8 mouse cellular contexts compared by ENCODE assay signal in genomic region chr17:24650766-24651165, GRCm38 (mm10). TPM values are rescaled to one million over a fixed set of nuclear protein-coding genes. Genes with fewer than 3 reads are reported as not detected.
DNase-seq lines count a peak whose midpoint lies in the region; ATAC-seq and TF ChIP-seq lines count a peak whose summit lies in the region.

No protein-coding gene starts in this region.

- H3K27me3 ChIP-seq in forebrain, embryonic 10.5 days (ENCODE audit: poor library complexity, severe bottlenecking) = peaks cover 72% of the 10 kb centered on the region
- peaks cover 11% of the 10 kb centered on the region for H3K27me3 ChIP-seq in forebrain, embryonic 14.5 days (replicated peaks; ENCODE audit: control insufficient read depth, insufficient read depth, low read length)
- no peaks in the 10 kb centered on the region for H3K27me3 ChIP-seq in lung, embryonic 14.5 days (ENCODE audit: insufficient read depth, low read length)
- no peaks in the 10 kb centered on the region for H3K27me3 ChIP-seq in limb, embryonic 11.5 days (ENCODE audit: control insufficient read depth, insufficient read depth, low read length)

- H3K9me3 ChIP-seq in forebrain, embryonic 10.5 days = no peaks in the 10 kb centered on the region
- no peaks in the 10 kb centered on the region for H3K9me3 ChIP-seq in forebrain, embryonic 14.5 days (replicated peaks; ENCODE audit: control insufficient read depth, low read length)
- no peaks in the 10 kb centered on the region for H3K9me3 ChIP-seq in lung, embryonic 14.5 days (ENCODE audit: low read depth, low read length)
- H3K9me3 ChIP-seq in limb, embryonic 11.5 days (ENCODE audit: control insufficient read depth, low read length) = no peaks in the 10 kb centered on the region

- no peak overlapping the region for H3K4me2 ChIP-seq in forebrain, embryonic 14.5 days (ENCODE audit: low read length)
- H3K4me2 ChIP-seq in lung, embryonic 14.5 days = peak overlapping the region; percentile 99
- H3K4me2 ChIP-seq in limb, embryonic 11.5 days (ENCODE audit: low read depth, severe bottlenecking) = peak overlapping the region; percentile 99; the same call in 1 of the 2 replicates

- H3K36me3 ChIP-seq in forebrain, embryonic 10.5 days (replicated peaks) = no peaks in the 10 kb centered on the region
- no peaks in the 10 kb centered on the region for H3K36me3 ChIP-seq in forebrain, embryonic 14.5 days (ENCODE audit: control insufficient read depth, insufficient read depth, low read length)
- H3K36me3 ChIP-seq in lung, embryonic 14.5 days (ENCODE audit: insufficient read depth) = 0 out of 2 replicates have a peak, but pooled peaks cover 2% of the 10 kb centered on the region
- H3K36me3 ChIP-seq in limb, embryonic 11.5 days (ENCODE audit: control insufficient read depth, insufficient read depth, low read length) = no peaks in the 10 kb centered on the region

- TF ChIP-seq POLR2A in olfactory bulb, adult 2 months (IDR thresholded peaks at IDR 0.05; ENCODE audit: insufficient read depth, low read depth, low read length) = no peak

- H3K4me1 ChIP-seq in forebrain, embryonic 10.5 days = peaks cover 28% of the 10 kb centered on the region
- H3K4me1 ChIP-seq in forebrain, embryonic 14.5 days (ENCODE audit: control insufficient read depth, insufficient read depth, low read length) = peaks cover 3% of the 10 kb centered on the region
- H3K4me1 ChIP-seq in lung, embryonic 14.5 days (ENCODE audit: insufficient read depth) = peaks cover 9% of the 10 kb centered on the region; the same call in 1 of the 2 replicates
- peaks cover 15% of the 10 kb centered on the region for H3K4me1 ChIP-seq in limb, embryonic 11.5 days (ENCODE audit: control insufficient read depth, insufficient read depth, low read length)
- H3K4me1 ChIP-seq in olfactory bulb, adult 2 months (ENCODE audit: control insufficient read depth, insufficient read depth, low read length) = peaks cover 35% of the 10 kb centered on the region

- TF ChIP-seq CTCF in lung, embryonic 14.5 days (IDR thresholded peaks at IDR 0.05; ENCODE audit: low read depth) = no peak
- no peak for TF ChIP-seq CTCF in olfactory bulb, adult 2 months (IDR thresholded peaks at IDR 0.05; ENCODE audit: insufficient read depth, low read depth, low read length)

- WGBS in forebrain, embryonic 10.5 days = 73% methylated on average over 4 of the region's 4 CpGs
- WGBS in forebrain, embryonic 14.5 days = 80% methylated on average over 4 of the region's 4 CpGs
- WGBS in lung, embryonic 14.5 days = 69% methylated on average over 4 of the region's 4 CpGs
- WGBS in limb, embryonic 11.5 days = 78% methylated on average over 4 of the region's 4 CpGs
- WGBS in olfactory bulb, adult 2 months = 69% methylated on average over 4 of the region's 4 CpGs

- peak overlapping the region; percentile 83; the same call in 1 of the 2 replicates for H3K27ac ChIP-seq in forebrain, embryonic 10.5 days
- H3K27ac ChIP-seq in forebrain, embryonic 14.5 days (ENCODE audit: low read depth, low read length) = no peak overlapping the region
- no peak overlapping the region for H3K27ac ChIP-seq in lung, embryonic 14.5 days (ENCODE audit: low read depth)
- H3K27ac ChIP-seq in limb, embryonic 11.5 days (replicated peaks; ENCODE audit: low read depth, low read length) = no peak overlapping the region
- H3K27ac ChIP-seq in olfactory bulb, adult 2 months (ENCODE audit: insufficient read depth, low read depth, low read length) = peak overlapping the region; percentile 64; the same call in 1 of the 2 replicates

- H3K4me3 ChIP-seq in forebrain, embryonic 10.5 days = peak overlapping the region; percentile 66
- H3K4me3 ChIP-seq in forebrain, embryonic 14.5 days (ENCODE audit: low read depth, low read length) = no peak overlapping the region
- no peak overlapping the region for H3K4me3 ChIP-seq in lung, embryonic 14.5 days (ENCODE audit: low read depth, low read length)
- H3K4me3 ChIP-seq in limb, embryonic 11.5 days (ENCODE audit: low read depth, low read length) = no peak overlapping the region
- peak overlapping the region; percentile 76; the same call in 1 of the 2 replicates for H3K4me3 ChIP-seq in olfactory bulb, adult 2 months (ENCODE audit: insufficient read depth, low read depth, low read length)

- ATAC-seq in forebrain, embryonic 14.5 days = no peak
- ATAC-seq in lung, embryonic 14.5 days (ENCODE audit: insufficient read depth) = no peak
- ATAC-seq in limb, embryonic 11.5 days (ENCODE audit: insufficient number of reproducible peaks, low FRiP score, low TSS enrichment, low read depth) = no peak

- H3K9ac ChIP-seq in forebrain, embryonic 14.5 days (ENCODE audit: low read length) = no peak overlapping the region
- H3K9ac ChIP-seq in lung, embryonic 14.5 days = no peak overlapping the region
- no peak overlapping the region for H3K9ac ChIP-seq in limb, embryonic 11.5 days (ENCODE audit: low read length)

- DNase-seq in forebrain, embryonic 10.5 days (ENCODE audit: extremely low spot score, low spot score) = no peak
- DNase-seq in forebrain, embryonic 14.5 days (ENCODE audit: low spot score) = no peak
- DNase-seq in lung, embryonic 14.5 days = no peak
- DNase-seq in lung, adult 18-20 months = no peak
- DNase-seq in limb, embryonic 11.5 days (ENCODE audit: low spot score) = no peak
- no peak for DNase-seq in testis, postnatal 10 days (ENCODE audit: low spot score)
- no peak for DNase-seq in urinary bladder, postnatal 10 days (ENCODE audit: low spot score)

RNA-seq across cellular contexts. Expression of gene Slc9a3r2, which starts 0.6 kb away (rescaled TPM):
- 25.9 and 27.1 TPM in 2 replicates for polyA plus RNA-seq in forebrain, embryonic 10.5 days (2016; fragmentation: Nextera tagmentation; extraction: Ambion mirVana)
- polyA plus RNA-seq in forebrain, embryonic 14.5 days (2014; fragmentation: Nextera tagmentation; extraction: Ambion mirVana) = 22.4 and 31.3 TPM in 2 replicates
- polyA plus RNA-seq in lung, embryonic 14.5 days (2014; fragmentation: Nextera tagmentation; extraction: Ambion mirVana) = 67.8 and 68.3 TPM in 2 replicates
- polyA plus RNA-seq in limb, embryonic 11.5 days (2014; fragmentation: Nextera tagmentation; extraction: Ambion mirVana) = 59.3 and 60.4 TPM in 2 replicates
- polyA plus RNA-seq in olfactory bulb, adult 2 months (2012; ENCODE audit: insufficient read depth, insufficient read length, low replicate concordance, missing spikeins) = not detected in 2 replicates

RNA-seq across cellular contexts. Expression of gene Npw, which starts 7.5 kb away (rescaled TPM):
- not detected in 2 replicates for polyA plus RNA-seq in forebrain, embryonic 10.5 days (2016; fragmentation: Nextera tagmentation; extraction: Ambion mirVana)
- not detected in 2 replicates for polyA plus RNA-seq in forebrain, embryonic 14.5 days (2014; fragmentation: Nextera tagmentation; extraction: Ambion mirVana)
- 0.78 and 1.0 TPM in 2 replicates for polyA plus RNA-seq in lung, embryonic 14.5 days (2014; fragmentation: Nextera tagmentation; extraction: Ambion mirVana)
- 0.31 and 0.54 TPM in 2 replicates for polyA plus RNA-seq in limb, embryonic 11.5 days (2014; fragmentation: Nextera tagmentation; extraction: Ambion mirVana)
- polyA plus RNA-seq in olfactory bulb, adult 2 months (2012; ENCODE audit: insufficient read depth, insufficient read length, low replicate concordance, missing spikeins) = not detected in 2 replicates

RNA-seq across cellular contexts. Expression of gene Nthl1, which starts 18.3 kb away (rescaled TPM):
- polyA plus RNA-seq in forebrain, embryonic 10.5 days (2016; fragmentation: Nextera tagmentation; extraction: Ambion mirVana) = 26.9 and 29.5 TPM in 2 replicates
- 10.0 and 12.3 TPM in 2 replicates for polyA plus RNA-seq in forebrain, embryonic 14.5 days (2014; fragmentation: Nextera tagmentation; extraction: Ambion mirVana)
- polyA plus RNA-seq in lung, embryonic 14.5 days (2014; fragmentation: Nextera tagmentation; extraction: Ambion mirVana) = 15.9 and 18.6 TPM in 2 replicates
- 19.5 and 23.2 TPM in 2 replicates for polyA plus RNA-seq in limb, embryonic 11.5 days (2014; fragmentation: Nextera tagmentation; extraction: Ambion mirVana)
- polyA plus RNA-seq in olfactory bulb, adult 2 months (2012; ENCODE audit: insufficient read depth, insufficient read length, low replicate concordance, missing spikeins) = not detected in 2 replicates

RNA-seq across cellular contexts. Expression of gene Tsc2, which starts 18.3 kb away (rescaled TPM):
- polyA plus RNA-seq in forebrain, embryonic 10.5 days (2016; fragmentation: Nextera tagmentation; extraction: Ambion mirVana) = 75.3 and 75.4 TPM in 2 replicates
- polyA plus RNA-seq in forebrain, embryonic 14.5 days (2014; fragmentation: Nextera tagmentation; extraction: Ambion mirVana) = 59.8 and 66.4 TPM in 2 replicates
- polyA plus RNA-seq in lung, embryonic 14.5 days (2014; fragmentation: Nextera tagmentation; extraction: Ambion mirVana) = 62.2 and 66.5 TPM in 2 replicates
- 62.7 and 66.8 TPM in 2 replicates for polyA plus RNA-seq in limb, embryonic 11.5 days (2014; fragmentation: Nextera tagmentation; extraction: Ambion mirVana)
- 286 TPM in 1 of 2 replicates, not detected in the other for polyA plus RNA-seq in olfactory bulb, adult 2 months (2012; ENCODE audit: insufficient read depth, insufficient read length, low replicate concordance, missing spikeins)

RNA-seq across cellular contexts. Expression of gene Zfp598, which starts 18.7 kb away (rescaled TPM):
- polyA plus RNA-seq in forebrain, embryonic 10.5 days (2016; fragmentation: Nextera tagmentation; extraction: Ambion mirVana) = 27.5 and 30.6 TPM in 2 replicates
- 14.9 and 19.7 TPM in 2 replicates for polyA plus RNA-seq in forebrain, embryonic 14.5 days (2014; fragmentation: Nextera tagmentation; extraction: Ambion mirVana)
- polyA plus RNA-seq in lung, embryonic 14.5 days (2014; fragmentation: Nextera tagmentation; extraction: Ambion mirVana) = 32.9 and 34.0 TPM in 2 replicates
- 36.3 and 42.0 TPM in 2 replicates for polyA plus RNA-seq in limb, embryonic 11.5 days (2014; fragmentation: Nextera tagmentation; extraction: Ambion mirVana)
- polyA plus RNA-seq in olfactory bulb, adult 2 months (2012; ENCODE audit: insufficient read depth, insufficient read length, low replicate concordance, missing spikeins) = not detected in 2 replicates

Comparison
In these comparisons a context has a peak if more than half of its experiments do, and no peak if none do; other contexts are left out.
1. H3K27ac ChIP-seq: peak in forebrain, embryonic 10.5 days (single experiment) and olfactory bulb, adult 2 months (single experiment); none in forebrain, embryonic 14.5 days (single experiment), lung, embryonic 14.5 days (single experiment) and limb, embryonic 11.5 days (single experiment).
2. H3K4me3 ChIP-seq: peak in forebrain, embryonic 10.5 days (single experiment) and olfactory bulb, adult 2 months (single experiment); none in forebrain, embryonic 14.5 days (single experiment), lung, embryonic 14.5 days (single experiment) and limb, embryonic 11.5 days (single experiment).
3. RNA of gene Slc9a3r2, which starts 0.6 kb away (polyA plus RNA-seq): 67.8 to 68.3 TPM in lung, embryonic 14.5 days, 59.3 to 60.4 TPM in limb, embryonic 11.5 days, 25.9 to 27.1 TPM in forebrain, embryonic 10.5 days and 22.4 to 31.3 TPM in forebrain, embryonic 14.5 days; not detected in olfactory bulb, adult 2 months; every median in the first group is over 10 times any median in the second.
4. RNA of gene Nthl1, which starts 18.3 kb away (polyA plus RNA-seq): 26.9 to 29.5 TPM in forebrain, embryonic 10.5 days, 19.5 to 23.2 TPM in limb, embryonic 11.5 days, 15.9 to 18.6 TPM in lung, embryonic 14.5 days and 10.0 to 12.3 TPM in forebrain, embryonic 14.5 days; not detected in olfactory bulb, adult 2 months; every median in the first group is over 10 times any median in the second.